Mouse (Mus musculus): ENCODE measurements around the gene 4921507P07Rik.
"Not testable (repeated sequence)": the region's sequence is repeated elsewhere in the genome, so short reads cannot be mapped to it uniquely, and the experiment has no call there.

The 4921507P07Rik gene

DNA sequence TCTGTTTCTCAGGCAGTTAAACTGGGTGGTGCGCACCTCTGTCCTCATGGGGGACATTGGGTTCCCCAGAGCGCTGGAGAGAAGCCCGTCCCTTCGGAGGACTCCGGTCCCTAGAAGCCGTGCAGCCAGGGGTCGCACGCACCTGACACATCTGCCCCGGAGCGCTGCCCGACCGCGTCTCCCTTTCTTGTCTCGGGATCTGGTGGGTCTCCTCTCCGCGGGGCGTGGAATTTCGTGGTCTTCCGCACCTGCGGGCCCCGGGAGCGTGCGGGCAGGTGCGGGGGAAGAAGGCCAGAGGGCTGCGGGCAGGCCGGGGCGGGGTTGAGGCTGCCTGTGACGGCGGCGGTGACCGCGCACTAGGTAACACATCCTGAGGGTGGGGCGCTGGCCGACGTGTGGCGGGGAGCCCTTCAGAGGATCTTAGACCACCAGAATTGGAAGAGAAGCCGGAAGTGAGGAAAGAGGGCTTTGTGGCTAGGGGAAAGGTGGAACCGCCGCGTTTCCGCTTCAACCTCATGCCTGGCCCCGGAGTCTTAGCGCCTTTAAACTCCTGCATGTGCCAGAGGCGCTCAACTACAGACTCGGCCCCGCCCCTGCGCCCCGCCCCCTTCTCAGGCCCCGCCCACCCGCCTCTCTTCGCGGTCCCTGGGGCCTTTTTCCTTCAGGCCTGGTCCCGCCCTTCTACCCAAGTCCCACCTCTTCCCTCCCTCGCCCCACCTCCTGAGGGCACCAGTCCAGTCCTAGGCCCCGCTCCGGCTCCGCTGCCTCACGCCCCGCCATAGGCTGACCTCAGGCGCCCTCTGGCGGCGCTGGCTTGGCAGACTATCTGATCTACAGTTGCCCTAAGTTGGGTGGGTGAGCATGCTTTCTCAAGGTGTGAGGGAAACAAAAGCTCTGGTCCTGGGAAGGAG, at the start of gene 4921507P07Rik:
Gene 4921507P07Rik, minus strand, starts transcription at position 332 of the 911 bp plus-strand sequence.
- peak; percentile 95 for DNase-seq (ENCODE audit: low read depth, low spot score)

DNA sequence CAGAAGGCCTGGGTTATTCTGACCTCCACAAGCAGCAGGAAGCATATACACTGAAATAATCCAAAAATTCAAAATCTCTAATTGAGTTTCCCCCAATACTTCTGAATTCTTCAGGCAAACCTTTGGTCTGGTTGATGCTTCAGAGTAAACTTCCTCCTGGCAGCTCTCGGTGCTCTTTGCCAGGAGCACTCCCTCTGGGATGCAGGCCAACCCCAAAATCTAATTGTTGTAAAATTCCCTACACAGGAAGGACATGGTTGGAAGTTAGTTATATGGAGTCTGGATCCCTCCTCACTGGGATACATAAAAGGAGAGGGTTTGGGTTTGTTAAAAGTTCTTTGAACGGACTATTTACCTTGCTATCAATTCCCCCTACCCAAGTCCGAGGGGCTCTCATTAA, 48.3 kb upstream of the 4921507P07Rik start:
- DNase-seq (ENCODE audit: low read depth, low spot score) = no peak

DNA sequence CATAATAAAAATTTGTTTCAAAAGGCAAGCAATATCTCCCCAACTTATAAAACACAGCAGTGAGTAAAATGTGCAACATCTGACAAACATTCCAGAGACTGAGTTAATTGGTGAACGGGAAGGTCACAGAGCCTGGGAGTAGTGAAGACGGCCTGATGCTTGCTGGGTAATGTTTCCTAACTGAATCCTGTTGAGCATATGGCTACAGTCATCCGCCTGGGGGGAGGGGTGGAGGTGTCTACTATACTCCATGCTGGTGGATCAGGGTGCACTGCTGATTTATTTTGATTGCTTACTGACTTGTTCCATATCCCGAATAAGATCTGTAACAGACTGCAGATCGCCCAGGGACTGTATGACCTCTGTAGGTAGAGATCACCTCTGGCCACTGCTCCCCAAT, 45.5 kb upstream of the 4921507P07Rik start:
- no peak for DNase-seq (ENCODE audit: low read depth, low spot score)

DNA sequence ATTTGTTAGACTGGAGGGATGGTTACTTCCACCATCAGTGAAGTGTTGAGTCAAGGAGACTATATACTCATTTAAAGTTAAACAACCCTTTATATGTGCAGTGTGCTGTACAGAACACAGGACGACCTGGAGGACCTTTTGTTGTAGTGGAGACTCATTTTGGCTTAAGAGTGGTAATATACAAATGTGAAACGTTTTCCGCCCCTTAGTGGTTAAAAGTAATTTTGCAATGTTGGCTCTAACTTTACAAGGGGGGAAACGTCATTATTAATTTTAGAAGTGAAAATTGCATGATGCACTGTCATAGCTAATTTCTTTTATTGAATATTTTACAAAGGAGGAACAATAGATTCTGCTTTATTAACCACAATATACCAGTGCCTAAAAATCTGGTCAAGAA, 43.9 kb upstream of the 4921507P07Rik start:
- DNase-seq (ENCODE audit: low read depth, low spot score) = no peak

DNA sequence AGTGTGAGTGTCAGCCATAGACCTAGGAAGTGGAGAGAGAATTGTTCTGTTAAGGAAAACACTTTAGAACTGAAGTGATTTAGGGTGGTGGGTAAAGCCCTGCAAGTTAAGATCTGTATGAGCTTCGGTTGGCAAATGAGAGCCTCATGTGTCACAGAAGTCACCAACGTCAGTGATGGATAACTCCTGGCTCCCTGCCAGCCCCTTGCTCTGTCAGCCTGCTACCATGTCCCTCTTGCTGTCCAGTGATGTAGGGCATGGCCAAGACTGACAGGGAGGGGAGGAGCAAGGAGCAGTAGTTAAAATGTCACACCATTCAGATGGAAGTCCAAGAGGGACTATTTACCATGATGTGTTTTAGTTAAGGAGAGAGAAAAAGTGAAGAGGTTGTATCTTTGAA, 43.2 kb upstream of the 4921507P07Rik start:
- no peak for DNase-seq (ENCODE audit: low read depth, low spot score)

DNA sequence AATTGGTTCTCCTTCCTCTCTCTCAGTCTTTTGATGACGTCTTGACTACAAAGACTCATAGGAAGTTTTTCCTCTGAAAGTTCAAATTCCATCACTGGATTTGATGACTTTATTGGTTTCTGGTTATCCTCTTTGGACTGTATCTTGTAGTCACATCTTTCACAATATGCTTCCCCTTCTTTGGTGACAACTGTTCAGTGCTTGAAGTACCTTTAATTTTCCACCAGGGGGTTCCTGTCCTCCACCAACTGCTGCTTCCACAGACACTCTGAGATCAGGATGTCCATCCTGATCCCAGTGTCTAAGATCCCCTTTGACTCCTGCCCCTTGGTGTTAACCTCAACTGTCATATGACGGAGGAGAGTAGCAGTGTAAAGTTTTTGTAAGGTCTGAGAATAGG, 29.7 kb upstream of the 4921507P07Rik start:
- DNase-seq (ENCODE audit: low read depth, low spot score) = not testable (repeated sequence)

DNA sequence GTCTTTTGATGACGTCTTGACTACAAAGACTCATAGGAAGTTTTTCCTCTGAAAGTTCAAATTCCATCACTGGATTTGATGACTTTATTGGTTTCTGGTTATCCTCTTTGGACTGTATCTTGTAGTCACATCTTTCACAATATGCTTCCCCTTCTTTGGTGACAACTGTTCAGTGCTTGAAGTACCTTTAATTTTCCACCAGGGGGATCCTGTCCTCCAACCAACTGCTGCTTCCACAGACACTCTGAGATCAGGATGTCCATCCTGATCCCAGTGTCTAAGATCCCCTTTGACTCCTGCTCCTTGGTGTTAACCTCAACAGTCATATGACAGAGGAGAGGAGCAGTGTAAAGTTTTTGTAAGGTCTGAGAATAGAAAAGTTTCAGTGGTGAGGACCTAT, 21.8 kb upstream of the 4921507P07Rik start:
- DNase-seq (ENCODE audit: low read depth, low spot score) = not testable (repeated sequence)

DNA sequence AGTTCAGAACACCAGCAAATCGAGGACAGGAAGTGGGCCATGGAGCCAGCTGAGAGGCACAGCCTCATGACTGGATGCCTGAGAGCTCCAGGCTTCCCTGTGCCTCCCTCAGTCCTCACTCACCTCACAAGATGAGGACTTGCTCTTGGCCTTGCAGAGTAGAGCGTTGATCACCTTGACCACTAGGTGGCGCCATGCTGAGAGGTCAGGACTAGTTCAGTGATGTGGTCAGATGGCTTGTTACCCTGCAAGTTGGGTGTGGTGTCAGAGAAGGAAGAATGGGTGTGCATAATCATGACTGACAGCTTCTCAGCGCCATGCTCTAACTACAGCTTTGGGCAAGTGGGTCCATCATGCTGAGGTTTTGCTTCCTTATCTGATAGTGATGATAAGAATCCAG, 5.2 kb upstream of the 4921507P07Rik start:
- DNase-seq (ENCODE audit: low read depth, low spot score) = peak; percentile 38

DNA sequence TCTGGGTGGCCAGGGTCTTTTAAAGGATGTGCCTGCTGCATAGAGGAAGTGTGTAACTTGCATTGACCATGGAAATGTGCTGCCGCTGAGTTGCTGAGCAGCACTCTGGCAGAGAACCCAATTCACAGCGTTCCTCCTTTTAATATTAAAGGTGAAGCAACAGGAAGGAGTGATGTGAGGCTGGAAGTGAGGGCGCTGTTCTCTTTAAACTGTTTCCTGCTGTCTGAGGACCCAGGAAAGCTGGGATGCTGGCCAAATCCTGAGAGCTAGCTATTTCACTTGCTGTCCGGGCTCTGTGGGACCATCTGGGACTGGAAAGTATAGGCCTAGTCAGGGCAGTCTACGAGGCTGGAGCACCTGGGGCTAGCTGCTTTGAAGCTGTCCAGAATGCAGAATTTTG, 2.1 kb upstream of the 4921507P07Rik start:
- DNase-seq (ENCODE audit: low read depth, low spot score) = no peak

DNA sequence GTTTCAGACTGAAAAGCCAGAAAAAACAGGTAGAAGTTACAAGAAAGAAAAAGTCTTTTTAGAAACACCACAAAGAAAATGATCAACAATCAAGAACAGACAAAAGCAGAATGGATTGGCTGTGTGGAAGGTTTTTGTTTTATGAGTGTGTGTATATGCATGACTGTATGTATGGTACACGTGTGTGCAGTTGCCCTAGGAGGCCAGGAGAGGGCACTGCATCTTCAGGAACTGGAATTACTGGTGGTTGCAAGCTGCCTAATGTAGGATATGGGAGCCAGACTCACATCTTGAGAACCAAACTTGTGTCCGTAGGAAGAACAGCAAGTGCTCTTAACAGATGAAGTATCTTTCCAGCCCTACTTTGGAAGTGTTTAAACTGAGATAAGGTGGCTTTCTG, 2.1 kb downstream of the 4921507P07Rik start:
- DNase-seq (ENCODE audit: low read depth, low spot score) = no peak

DNA sequence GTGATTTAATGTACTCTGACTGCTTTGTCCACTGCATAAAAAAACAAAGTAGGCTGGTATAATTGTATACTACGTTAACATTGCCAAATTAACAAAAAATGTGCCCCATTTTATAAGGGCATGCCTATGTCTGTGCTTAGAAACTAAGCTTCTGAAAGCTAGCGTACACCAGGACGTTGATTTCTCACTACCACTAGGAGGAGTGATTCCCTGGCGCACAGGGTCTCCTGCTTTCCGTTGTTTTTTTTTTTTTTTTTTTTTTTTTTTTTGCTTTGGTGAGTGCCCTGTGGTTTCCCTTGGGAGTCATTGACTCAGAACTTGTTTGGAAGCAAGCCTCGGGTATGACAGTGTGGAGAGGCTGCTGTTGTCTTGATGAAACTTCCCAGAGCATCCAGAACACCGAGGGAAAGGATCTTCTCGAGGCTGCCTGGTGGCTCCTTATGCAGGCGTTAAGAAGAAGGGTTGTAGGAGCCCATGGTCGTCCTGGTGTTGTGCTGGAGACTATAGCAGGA, 3.0 kb downstream of the 4921507P07Rik start:
- no peak for DNase-seq (ENCODE audit: low read depth, low spot score)

DNA sequence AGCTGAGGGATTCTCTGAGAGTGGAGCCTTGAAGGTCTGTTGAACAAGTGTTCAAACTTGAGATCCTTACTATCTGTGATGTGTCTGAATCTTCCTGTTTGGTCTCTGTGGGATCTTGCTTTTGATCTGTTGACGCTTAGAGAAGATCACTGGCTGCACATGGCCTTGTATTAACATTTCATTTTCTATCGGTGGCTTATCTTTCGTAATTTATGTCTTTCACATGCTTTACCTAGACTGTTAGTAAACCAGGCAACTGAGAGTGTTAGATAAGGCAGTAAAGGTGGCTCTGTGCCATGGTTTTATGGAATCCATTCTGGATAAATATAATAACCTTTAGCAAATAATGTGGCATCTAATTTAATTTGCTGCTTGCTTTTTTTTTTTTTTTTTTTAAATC, 6.2 kb downstream of the 4921507P07Rik start:
- DNase-seq (ENCODE audit: low read depth, low spot score) = no peak

DNA sequence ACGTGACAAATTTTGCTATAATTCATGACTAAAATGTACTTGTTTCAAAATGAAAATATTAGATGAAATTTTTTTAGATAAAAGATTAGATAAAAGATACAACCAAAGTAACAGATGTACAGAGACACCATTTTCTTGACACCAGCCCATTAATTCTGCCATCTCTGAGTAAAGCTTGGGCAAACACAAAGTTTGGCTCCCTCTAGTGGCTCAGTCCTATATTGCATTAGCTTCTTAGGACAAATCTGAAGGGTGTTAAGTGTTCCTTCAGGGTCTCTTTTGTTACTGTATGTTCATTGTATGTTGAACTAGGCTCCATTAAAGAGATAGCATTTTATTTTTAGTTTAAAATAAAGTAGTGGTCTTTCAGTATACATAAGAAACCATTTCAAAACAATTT, 8.2 kb downstream of the 4921507P07Rik start:
- peak; percentile 47 for DNase-seq (ENCODE audit: low read depth, low spot score)

DNA sequence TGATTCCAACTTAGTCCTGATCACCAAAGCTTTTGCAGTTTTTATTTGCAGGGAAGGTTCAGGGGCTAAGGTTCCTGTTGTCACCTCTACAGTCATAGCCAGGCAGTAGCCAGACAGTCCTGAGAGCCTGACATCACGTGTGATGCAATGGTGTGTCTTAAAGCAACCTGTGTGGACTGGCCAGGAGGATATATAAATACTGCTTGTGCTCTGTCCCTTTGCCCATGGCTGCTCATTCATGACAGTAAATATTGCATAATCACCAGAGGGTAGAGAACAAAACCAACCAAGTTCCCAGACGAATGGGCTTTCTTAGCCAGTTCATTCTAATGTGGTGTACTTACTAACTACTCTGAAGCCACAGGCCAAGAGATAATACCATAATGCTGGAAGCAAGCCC, 9.0 kb downstream of the 4921507P07Rik start:
- no peak for DNase-seq (ENCODE audit: low read depth, low spot score)

DNA sequence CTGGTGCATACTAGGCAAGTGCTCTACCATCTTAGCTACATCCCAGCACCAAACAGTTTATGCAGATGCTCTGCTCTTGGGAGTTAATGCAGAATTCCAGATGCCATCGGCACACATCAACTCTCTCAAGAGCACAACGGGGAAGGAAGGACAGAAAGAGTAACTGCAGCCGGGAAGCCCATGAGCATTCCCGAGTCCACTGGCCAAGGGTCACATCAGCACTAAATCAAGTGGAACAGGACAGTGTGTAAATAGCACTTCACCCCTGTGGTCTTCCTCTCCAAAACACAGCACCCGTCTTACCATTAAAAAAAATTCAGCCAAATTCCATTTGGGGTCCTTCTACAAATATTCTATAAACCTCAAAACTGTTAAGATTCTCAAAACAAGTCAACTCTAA, 10.1 kb downstream of the 4921507P07Rik start:
- DNase-seq (ENCODE audit: low read depth, low spot score) = no peak

DNA sequence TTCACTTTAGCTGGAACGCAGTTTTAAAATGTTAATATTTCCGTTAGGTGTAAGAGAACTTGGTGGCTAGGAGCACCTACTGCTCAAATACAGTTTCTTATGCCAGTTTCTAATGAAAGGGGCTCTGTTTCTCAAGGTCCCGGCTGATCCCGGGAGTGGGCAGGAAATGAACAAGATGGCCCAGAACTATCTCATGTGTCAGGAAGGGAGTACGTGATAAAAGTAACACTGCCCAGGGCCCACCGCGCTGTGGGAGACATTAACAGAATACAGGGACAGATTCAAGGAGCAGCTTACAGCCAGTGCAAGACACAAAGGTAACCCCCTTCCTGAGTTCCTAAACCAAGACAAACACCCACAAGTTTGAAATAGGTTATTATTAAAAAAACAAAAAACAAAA, 10.7 kb downstream of the 4921507P07Rik start:
- no peak for DNase-seq (ENCODE audit: low read depth, low spot score)

DNA sequence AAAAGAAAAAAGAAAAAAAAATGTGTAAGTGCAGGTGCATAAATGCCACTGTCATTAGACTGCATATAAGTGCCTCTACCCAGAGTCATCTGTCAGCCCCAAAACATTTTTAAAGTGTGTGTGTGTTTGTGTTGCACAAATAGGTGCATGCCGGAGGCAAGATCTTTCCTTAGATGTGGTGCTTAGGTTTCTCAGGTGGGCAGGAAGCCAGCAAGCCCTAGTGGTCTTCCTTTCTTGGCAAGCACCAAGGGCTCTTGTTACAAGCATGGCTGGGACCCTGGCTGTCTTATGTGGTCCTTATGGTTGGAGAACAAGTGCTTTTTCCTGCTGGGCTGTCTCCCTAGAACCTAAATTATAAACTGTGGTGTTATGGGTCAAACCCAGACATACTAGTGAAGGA, 24.8 kb downstream of the 4921507P07Rik start:
- DNase-seq (ENCODE audit: low read depth, low spot score) = no peak

DNA sequence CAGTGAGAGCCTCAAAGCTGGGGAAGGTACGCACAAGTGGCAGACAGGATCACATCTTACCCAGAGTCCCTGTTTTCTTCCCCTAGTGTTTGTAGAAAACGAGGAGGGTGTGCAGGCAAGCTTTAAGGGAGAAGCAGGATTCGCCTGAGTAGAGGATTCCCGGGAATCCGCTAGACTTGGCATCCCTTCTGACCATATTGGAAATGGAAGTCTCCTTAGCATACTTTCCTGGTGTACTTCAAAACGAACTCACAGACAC, 29.5 kb downstream of the 4921507P07Rik start:
- no peak for DNase-seq (ENCODE audit: low read depth, low spot score)

DNA sequence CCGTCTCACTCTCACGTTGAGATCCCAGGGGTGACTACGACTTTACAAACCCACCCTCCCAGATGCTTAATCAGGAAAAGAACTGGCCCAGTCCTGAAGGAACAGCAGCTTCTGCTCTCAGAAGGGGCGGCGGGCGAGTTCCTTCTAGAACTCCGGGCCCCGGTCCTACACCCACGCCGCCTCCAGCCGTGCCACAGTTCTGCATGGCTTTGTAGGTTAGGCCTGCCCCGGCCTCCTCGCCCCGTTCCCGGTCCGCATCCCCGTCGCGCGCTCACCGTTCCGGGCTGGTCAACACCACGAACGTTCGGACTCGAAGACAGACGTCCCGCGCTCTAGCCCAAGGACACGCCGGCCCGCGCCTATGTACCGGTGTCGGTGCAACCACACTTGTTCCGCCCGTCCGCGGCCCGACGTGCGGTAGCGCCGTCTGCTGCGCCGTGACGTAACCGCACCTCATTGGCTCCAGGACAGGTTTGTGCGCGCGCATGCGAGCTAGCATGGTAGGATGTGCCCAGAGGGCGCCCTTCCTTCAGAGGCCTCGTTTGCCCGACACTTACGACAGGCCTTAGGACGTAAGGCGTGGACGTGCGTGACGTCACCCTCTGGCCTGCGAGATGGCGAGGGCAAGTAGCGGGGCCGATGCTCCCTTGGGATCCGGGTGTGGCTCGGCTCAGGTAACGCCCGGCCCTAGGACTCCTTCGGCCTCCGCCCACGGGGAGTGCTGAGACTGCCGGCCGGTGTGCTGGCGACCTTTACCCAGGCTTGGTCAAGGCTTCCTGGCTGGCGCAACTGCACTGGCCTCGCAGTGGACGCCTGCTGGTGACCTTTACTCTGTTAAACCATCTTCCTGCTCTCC, 30.1 kb downstream of the 4921507P07Rik start, which contains the start of gene Cycs:
Gene Cycs, minus strand, starts transcription at position 398 of the 856 bp plus-strand sequence.
- DNase-seq (ENCODE audit: low read depth, low spot score) = peak; percentile 100

DNA sequence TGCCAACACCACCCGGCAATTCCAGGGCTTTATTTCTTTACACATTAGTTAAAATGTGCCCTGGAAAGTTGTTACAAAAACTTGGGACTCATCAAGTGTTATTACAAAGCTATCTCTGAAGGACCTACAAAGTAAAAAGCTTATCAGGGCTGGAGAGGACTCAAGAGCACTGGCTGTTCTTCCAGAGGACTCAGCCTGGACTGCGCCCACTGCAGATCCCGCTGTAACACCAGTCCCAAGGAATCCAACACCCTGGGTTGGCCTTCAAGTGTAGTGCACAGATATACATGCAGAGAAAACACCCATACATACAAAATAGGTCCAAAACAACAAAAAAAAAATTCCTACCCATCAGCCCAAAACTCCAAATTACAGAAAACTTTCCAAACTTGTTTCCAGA, 32.8 kb downstream of the 4921507P07Rik start:
- no peak for DNase-seq (ENCODE audit: low read depth, low spot score)

DNA sequence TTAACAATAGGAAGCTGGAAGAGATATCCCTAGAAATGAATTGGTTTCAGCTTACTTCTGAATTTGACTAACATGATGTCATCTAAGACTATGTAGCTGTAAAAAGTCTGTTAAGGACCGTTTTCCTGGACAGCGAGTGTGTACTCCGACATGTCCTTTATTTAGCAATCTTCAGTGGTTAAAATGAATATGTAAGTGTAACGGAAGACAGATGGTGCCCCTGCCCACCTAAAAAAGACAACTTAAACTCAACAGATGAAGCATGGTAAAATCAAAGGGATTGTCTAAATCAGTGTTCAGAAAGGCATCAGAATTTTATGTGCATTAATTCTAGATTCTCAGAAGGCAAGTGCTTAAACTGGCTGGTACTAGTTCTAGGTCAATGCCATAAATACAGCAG, 34.0 kb downstream of the 4921507P07Rik start:
- no peak for DNase-seq (ENCODE audit: low read depth, low spot score)

DNA sequence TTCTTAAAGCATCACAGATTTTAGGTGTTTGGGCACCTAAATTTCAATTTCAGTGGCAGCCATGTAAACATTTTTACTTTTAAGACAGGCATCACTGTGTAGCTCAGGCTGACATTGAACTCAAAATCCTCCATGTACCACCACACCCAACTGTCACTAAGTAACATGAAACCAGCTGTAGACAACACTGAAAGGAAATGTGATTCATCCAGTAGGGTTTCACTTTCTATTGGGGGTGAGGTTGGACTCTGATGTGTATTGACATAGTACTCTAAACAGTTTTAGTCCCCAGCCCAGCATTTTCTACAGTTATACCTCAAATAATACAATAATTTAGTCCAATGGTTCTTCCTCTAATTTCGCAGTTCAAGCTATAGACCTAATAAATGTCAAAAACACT, 35.7 kb downstream of the 4921507P07Rik start:
- DNase-seq (ENCODE audit: low read depth, low spot score) = no peak

DNA sequence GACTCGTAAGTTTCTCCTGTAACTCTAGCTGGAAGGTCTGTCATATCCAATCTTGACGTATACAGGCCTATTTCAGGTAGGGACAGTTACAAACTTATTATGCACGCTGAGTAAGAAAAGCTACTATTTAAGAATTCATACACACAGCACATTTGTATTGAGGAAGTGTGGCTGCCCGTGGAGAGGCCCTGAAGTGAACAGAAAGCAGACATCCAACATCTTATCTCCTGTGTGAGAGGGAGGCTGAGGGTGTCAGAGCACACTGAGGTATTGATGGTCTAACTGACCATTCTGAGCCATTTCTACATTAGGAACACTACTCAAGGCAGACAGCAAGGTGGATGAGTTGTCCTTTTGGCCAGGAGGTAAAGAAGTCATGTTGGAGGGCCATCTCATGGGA, 37.6 kb downstream of the 4921507P07Rik start:
- no peak for DNase-seq (ENCODE audit: low read depth, low spot score)

Data from skeletal muscle tissue, adult 2 months (tissue).